Mouse (Mus musculus) liver, embryonic 14.5 days (tissue): Measurements from ENCODE around the gene Syce2.

Source experiments
- CTCF ChIP-seq: IDR thresholded peaks from 2 replicates; pipeline ENCODE4 v1.5.1; 2016; ENCODE audit warnings: antibody characterized with exemption, low read depth, control low read depth
- EP300 ChIP-seq: IDR thresholded peaks from 2 replicates; pipeline ENCODE4 v1.6.1; 2016; ENCODE audit warnings: antibody characterized with exemption, low read depth

- TF ChIP-seq CTCF (no peak), EP300 (no peak)
These were observed 46.7 kb downstream of the Syce2 start for GRCm38 (mm10) chr8:84918646-84919045.
